Mouse (Mus musculus) large intestine, adult 2 months (tissue): ENCODE results near the gene 1600014C10Rik. TPM values are rescaled to one million over a fixed set of nuclear protein-coding genes. Genes with fewer than 3 reads are reported as not detected.

Experiments used
- polyA plus RNA-seq: library from polyadenylated mRNA; depleted of rRNA; stranded (reverse); fragments of >200 nt; gene quantifications from 2 replicates; pipeline ENCODE4 v1.2.3, GENCODE M21; 2012; rRNA removed

1600014C10Rik gene
- polyA plus RNA-seq, 1 experiment, result 13.6 TPM

Other genes with a start within 250 kb of the 1600014C10Rik start
- gene Uri1, start 159.7 kb upstream of the 1600014C10Rik start, polyA plus RNA-seq, result 3.5 and 6.0 TPM in 2 replicates
- gene Ccne1, start 75.7 kb upstream of the 1600014C10Rik start, polyA plus RNA-seq, result 8.2 and 9.2 TPM in 2 replicates
- gene Plekhf1, start 44.8 kb downstream of the 1600014C10Rik start, polyA plus RNA-seq, result 2.0 and 4.3 TPM in 2 replicates
- gene Pop4, start 88.2 kb downstream of the 1600014C10Rik start, polyA plus RNA-seq, result 7.8 and 9.5 TPM in 2 replicates